Mouse (Mus musculus): ENCODE results near the gene Clec4b1.
"Not testable (repeated sequence)": the region's sequence is repeated elsewhere in the genome, so short reads cannot be mapped to it uniquely, and the experiment has no call there.

Clec4b1 gene

DNA sequence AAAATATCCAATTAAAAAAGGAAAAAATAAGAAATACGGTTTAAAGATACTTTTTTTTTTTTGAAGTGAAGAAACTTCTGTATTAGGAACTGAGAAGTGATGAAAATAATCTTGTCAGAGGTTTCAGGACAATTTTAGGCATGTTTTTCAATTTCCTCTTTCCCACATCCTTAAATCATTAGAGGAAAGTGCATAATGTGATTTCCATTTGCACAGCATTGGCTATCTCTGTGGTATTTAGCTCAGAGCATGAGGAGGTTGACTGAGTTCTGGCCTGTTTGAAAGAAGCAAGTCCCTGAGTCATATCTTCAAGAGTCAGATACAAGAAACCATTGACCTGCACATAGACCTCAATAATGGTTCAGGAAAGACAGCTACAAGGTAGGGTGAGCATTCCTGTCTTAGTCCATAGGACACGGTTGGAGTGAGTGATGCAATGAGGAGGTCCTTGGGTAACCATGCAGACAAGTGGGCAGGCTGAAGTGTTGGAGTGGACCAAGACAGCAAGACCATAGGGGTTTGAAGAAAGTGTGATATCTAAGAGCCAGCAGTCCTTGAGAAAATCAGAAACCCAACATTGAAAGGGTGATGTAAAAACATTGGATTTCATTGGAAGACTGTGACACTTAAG, at the start of gene Clec4b1:
Clec4b1 (plus strand) TSS at position 221 of the 631 bp plus-strand sequence.
- ATAC-seq (ENCODE audit: insufficient number of reproducible peaks, low FRiP score, low TSS enrichment) = no peak

DNA sequence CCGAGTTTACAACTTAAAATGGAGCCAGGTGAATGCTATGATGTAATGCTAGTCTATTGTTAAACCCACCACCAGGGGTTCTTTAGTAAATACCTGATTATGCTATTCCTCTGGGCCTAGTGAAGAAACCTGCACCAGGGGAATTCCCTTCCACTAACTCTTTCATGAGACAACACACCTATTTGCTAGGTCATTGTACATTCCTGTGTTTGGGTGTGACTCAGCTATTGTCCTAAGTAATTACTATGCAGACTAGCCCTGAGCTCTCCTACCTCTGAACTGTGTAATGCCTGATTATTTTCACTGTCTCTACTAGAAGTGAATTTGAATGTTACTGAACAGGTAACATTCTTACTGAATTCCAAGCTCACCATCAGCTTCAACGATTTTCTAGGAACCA, 45.1 kb upstream of the Clec4b1 start:
- not testable (repeated sequence) for ATAC-seq (ENCODE audit: insufficient number of reproducible peaks, low FRiP score, low TSS enrichment)

DNA sequence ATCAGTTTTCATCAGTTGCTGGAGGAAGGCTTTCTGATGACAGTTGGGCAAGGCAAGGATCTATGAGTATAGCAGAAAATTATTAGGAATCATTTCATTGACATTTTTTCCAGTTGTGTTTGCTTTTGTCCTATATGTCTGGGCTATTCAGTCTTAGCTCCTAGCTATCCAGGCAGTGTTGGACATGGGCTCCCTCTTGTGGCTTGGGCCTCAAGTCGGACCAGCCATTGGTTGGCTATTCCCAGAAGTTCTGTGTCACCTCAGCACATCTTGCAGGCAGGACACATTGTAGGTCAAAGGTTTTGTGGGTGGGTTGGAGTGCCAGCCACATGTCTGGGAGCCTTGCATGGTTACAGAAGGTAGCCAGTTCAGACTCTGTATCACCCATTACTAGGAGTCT, 44.2 kb upstream of the Clec4b1 start:
- ATAC-seq (ENCODE audit: insufficient number of reproducible peaks, low FRiP score, low TSS enrichment) = no peak

DNA sequence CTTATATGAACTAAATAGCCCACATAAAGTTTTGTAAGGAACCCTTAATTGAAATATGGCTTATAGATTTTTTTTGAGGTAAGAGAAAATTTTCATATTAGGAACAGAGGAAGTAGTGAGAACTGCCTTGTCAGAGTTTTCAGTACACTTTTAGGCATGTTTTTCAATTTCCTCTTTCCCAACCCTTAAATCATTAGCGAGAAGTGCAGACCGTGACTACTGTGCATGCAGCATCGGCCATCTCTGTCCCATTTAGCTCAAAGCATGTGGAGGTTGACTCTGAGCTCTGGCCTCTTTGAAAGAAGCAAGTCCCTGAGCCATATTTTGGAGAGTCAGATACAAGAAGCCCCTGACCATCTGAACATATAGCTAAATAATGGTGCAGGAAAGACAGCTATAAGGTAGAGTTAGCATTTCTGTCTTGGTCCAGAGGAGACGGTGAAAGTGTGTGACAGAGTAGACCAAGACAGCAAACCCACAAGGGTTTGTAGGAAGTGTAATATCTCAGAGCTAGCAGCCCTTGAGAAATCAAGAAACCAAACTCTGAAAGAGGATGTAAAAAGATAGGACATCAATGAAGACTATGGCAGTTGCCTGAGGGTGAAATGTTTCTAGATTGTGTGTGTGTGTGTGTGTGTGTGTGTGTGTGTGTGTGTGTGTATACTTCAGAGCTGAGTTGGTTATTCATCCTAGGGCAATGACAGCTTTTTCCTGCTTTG, 45.5 kb downstream of the Clec4b1 start:
- no peak for ATAC-seq (ENCODE audit: insufficient number of reproducible peaks, low FRiP score, low TSS enrichment)

DNA sequence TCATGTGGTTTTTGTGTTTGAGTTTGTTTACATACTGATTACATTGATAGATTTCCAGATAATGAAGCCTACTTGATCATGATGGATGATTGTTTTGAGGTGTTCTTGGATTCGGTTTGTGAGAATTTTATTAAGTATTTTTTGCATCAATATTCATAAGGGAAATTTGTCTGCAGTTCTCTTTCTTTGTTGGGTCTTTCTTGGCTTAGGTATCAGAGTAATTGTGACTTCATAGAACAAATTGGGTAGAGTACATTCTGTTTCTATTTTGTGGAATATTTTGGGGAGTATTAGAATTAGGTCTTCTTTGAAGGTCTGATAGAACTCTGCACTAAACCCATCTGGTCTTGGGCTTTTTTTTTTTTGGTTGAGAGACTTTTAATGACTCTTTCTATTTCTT, 56.4 kb downstream of the Clec4b1 start, which contains the start of gene Clec4a2:
Clec4a2 (plus strand) TSS at position 301 of the 400 bp plus-strand sequence.
- not testable (repeated sequence) for ATAC-seq (ENCODE audit: insufficient number of reproducible peaks, low FRiP score, low TSS enrichment)

Measured in cerebellum, adult (tissue).